Mouse (Mus musculus): ENCODE results near the gene Mrm2.

- TF ChIP-seq POLR2A (IDR thresholded peaks at IDR 0.05; ENCODE audit: borderline replicate concordance, control insufficient read depth, low read depth, low read length) (no peak), CTCF (IDR thresholded peaks at IDR 0.05; ENCODE audit: control insufficient read depth, insufficient read depth, low read length) (no peak)
Measured at GRCm38 (mm10) chr5:140346050-140346449, 14.4 kb upstream of the Mrm2 start.
